Mouse (Mus musculus) embryonic facial prominence, embryonic 12.5 days (tissue): ENCODE measurements at regions not wholly inside any gene's neighbourhood (a gene's known extent, or its start where the extent isn't known, plus 50 kb on each side); places are given as distances from the start of the nearest gene placed in this dataset.

ENCODE experiments used
- ATAC-seq: fragments of 200-750 bp; cut with Nextera tagmentation; 2 replicates; pipeline ENCODE4 v1.8.0; 2017; ENCODE audit not compliant: insufficient number of reproducible peaks, insufficient read depth, low FRiP score, low TSS enrichment
- H3K27ac ChIP-seq: fragments of 300-500 bp; sonication (generic); 2 replicates; pipeline ENCODE4 v1.5.1; 2016; ENCODE audit warnings: mild to moderate bottlenecking
- H3K27me3 ChIP-seq: fragments of 300-500 bp; sonication (generic); 2 replicates; pipeline ENCODE4 v1.6.1; 2016; ENCODE audit warnings: mild to moderate bottlenecking, moderate library complexity
- H3K36me3 ChIP-seq: fragments of 300-500 bp; sonication (generic); 2 replicates; pipeline ENCODE4 v1.6.1; 2016; ENCODE audit warnings: mild to moderate bottlenecking
- H3K4me1 ChIP-seq: fragments of 300-500 bp; sonication (generic); 2 replicates; pipeline ENCODE4 v1.6.1; 2016
- H3K4me2 ChIP-seq: fragments of 300-500 bp; sonication (generic); replicated peaks from 2 replicates; pipeline ENCODE4 v1.6.1; 2016; ENCODE audit warnings: mild to moderate bottlenecking, moderate library complexity
- H3K4me3 ChIP-seq: fragments of 300-500 bp; sonication (generic); 2 replicates; pipeline ENCODE4 v1.5.1; 2016; ENCODE audit warnings: mild to moderate bottlenecking
- H3K9ac ChIP-seq: fragments of 300-500 bp; sonication (generic); 2 replicates; pipeline ENCODE4 v1.6.1; 2016; ENCODE audit warnings: mild to moderate bottlenecking, moderate library complexity
- H3K9me3 ChIP-seq: fragments of 300-500 bp; sonication (generic); 2 replicates; pipeline ENCODE4 v1.6.1; 2016; ENCODE audit warnings: mild to moderate bottlenecking, moderate library complexity
- WGBS: fragments of 180-500 bp; shearing (Covaris S2); methylation state at CpG from one replicate; pipeline ENCODE4 v1.1.7; 2016; 5-methylcytosine and 5-hydroxymethylcytosine counted together

- Histone ChIP-seq H3K9ac (no peak overlapping the region), H3K4me3 (no peak overlapping the region), H3K27me3 (no peaks in the 10 kb centered on the region), H3K27ac (no peak overlapping the region), H3K36me3 (no peaks in the 10 kb centered on the region), H3K9me3 (no peaks in the 10 kb centered on the region), H3K4me2 (no peak overlapping the region), H3K4me1 (peaks cover 22% of the 10 kb centered on the region)
- ATAC-seq: no peak
- WGBS: 43% methylated on average over 5 of the region's 7 CpGs
Observed at GRCm38 (mm10) chr1:76897431-76897830, 617.5 kb downstream of the Epha4 start.

GRCm38 (mm10) chr1:76911472-76911871 is 603.4 kb downstream of the Epha4 start:
- H3K4me2 ChIP-seq: no peak overlapping the region
- WGBS: 87% methylated on average over 3 of the region's 3 CpGs
- no peak for ATAC-seq

GRCm38 (mm10) chr1:76919541-76919940 is 595.3 kb downstream of the Epha4 start:
- H3K27me3 ChIP-seq: no peaks in the 10 kb centered on the region
- H3K9ac ChIP-seq: no peak overlapping the region
- no peak for ATAC-seq
- no peaks in the 10 kb centered on the region for H3K36me3 ChIP-seq
- no peaks in the 10 kb centered on the region for H3K4me1 ChIP-seq
- H3K4me3 ChIP-seq: no peak overlapping the region
- no peak overlapping the region for H3K27ac ChIP-seq
- no peaks in the 10 kb centered on the region for H3K9me3 ChIP-seq
- H3K4me2 ChIP-seq: no peak overlapping the region
- WGBS: 41% methylated on average over 2 of the region's 2 CpGs

More at GRCm38 (mm10) chr1:76911472-76911871, 603.4 kb downstream of the Epha4 start:
- H3K27ac ChIP-seq: no peak overlapping the region
- no peaks in the 10 kb centered on the region for H3K36me3 ChIP-seq
- H3K9ac ChIP-seq: no peak overlapping the region
- H3K4me3 ChIP-seq: no peak overlapping the region
- H3K9me3 ChIP-seq: no peaks in the 10 kb centered on the region
- no peaks in the 10 kb centered on the region for H3K27me3 ChIP-seq
- no peaks in the 10 kb centered on the region for H3K4me1 ChIP-seq

- H3K4me3 ChIP-seq: no peak overlapping the region
- no peak overlapping the region for H3K4me2 ChIP-seq
- H3K27ac ChIP-seq: no peak overlapping the region
- no peaks in the 10 kb centered on the region for H3K9me3 ChIP-seq
- no peak overlapping the region for H3K9ac ChIP-seq
- H3K4me1 ChIP-seq: no peaks in the 10 kb centered on the region
- no peaks in the 10 kb centered on the region for H3K27me3 ChIP-seq
- no peaks in the 10 kb centered on the region for H3K36me3 ChIP-seq
- ATAC-seq: no peak
Observed at GRCm38 (mm10) chr1:76920634-76921033, 594.3 kb downstream of the Epha4 start.

GRCm38 (mm10) chr1:76927041-76927440 is 587.8 kb downstream of the Epha4 start:
- H3K4me3 ChIP-seq: no peak overlapping the region
- no peak overlapping the region for H3K27ac ChIP-seq
- no peaks in the 10 kb centered on the region for H3K9me3 ChIP-seq
- no peak overlapping the region for H3K9ac ChIP-seq
- no peaks in the 10 kb centered on the region for H3K27me3 ChIP-seq
- no peak overlapping the region for H3K4me2 ChIP-seq
- no peaks in the 10 kb centered on the region for H3K4me1 ChIP-seq
- H3K36me3 ChIP-seq: no peaks in the 10 kb centered on the region
- no peak for ATAC-seq
- WGBS: 84% methylated on average over 5 of the region's 5 CpGs

- no peak overlapping the region for H3K4me2 ChIP-seq
- H3K9me3 ChIP-seq: no peaks in the 10 kb centered on the region
- H3K9ac ChIP-seq: no peak overlapping the region
- no peaks in the 10 kb centered on the region for H3K36me3 ChIP-seq
- H3K4me1 ChIP-seq: no peaks in the 10 kb centered on the region
- no peaks in the 10 kb centered on the region for H3K27me3 ChIP-seq
- no peak overlapping the region for H3K4me3 ChIP-seq
- no peak overlapping the region for H3K27ac ChIP-seq
- 85% methylated on average over 2 of the region's 2 CpGs for WGBS
- ATAC-seq: no peak
Observed at GRCm38 (mm10) chr1:76928035-76928434, 586.9 kb downstream of the Epha4 start.

GRCm38 (mm10) chr1:76933460-76933859 is 581.4 kb downstream of the Epha4 start:
- H3K4me3 ChIP-seq: no peak overlapping the region
- H3K4me1 ChIP-seq: no peaks in the 10 kb centered on the region
- no peaks in the 10 kb centered on the region for H3K36me3 ChIP-seq
- H3K9me3 ChIP-seq: no peaks in the 10 kb centered on the region
- H3K27ac ChIP-seq: no peak overlapping the region
- H3K27me3 ChIP-seq: no peaks in the 10 kb centered on the region
- no peak overlapping the region for H3K4me2 ChIP-seq
- ATAC-seq: no peak
- H3K9ac ChIP-seq: no peak overlapping the region
- WGBS: 62% methylated on average over 4 of the region's 4 CpGs

GRCm38 (mm10) chr1:76942730-76943129 is 572.2 kb downstream of the Epha4 start:
- H3K9me3 ChIP-seq: no peaks in the 10 kb centered on the region
- H3K27me3 ChIP-seq: no peaks in the 10 kb centered on the region
- H3K4me2 ChIP-seq: no peak overlapping the region
- 39% methylated on average over 3 of the region's 3 CpGs for WGBS
- H3K4me1 ChIP-seq: no peaks in the 10 kb centered on the region
- ATAC-seq: no peak
- no peak overlapping the region for H3K9ac ChIP-seq
- no peaks in the 10 kb centered on the region for H3K36me3 ChIP-seq
- no peak overlapping the region for H3K27ac ChIP-seq
- H3K4me3 ChIP-seq: no peak overlapping the region

GRCm38 (mm10) chr1:76944046-76944445 is 570.8 kb downstream of the Epha4 start:
- Histone ChIP-seq H3K9me3 (no peaks in the 10 kb centered on the region), H3K27ac (no peak overlapping the region), H3K36me3 (no peaks in the 10 kb centered on the region), H3K9ac (no peak overlapping the region), H3K4me2 (no peak overlapping the region), H3K4me1 (no peaks in the 10 kb centered on the region), H3K4me3 (no peak overlapping the region), H3K27me3 (no peaks in the 10 kb centered on the region)
- 86% methylated on average over 4 of the region's 4 CpGs for WGBS
- no peak for ATAC-seq

GRCm38 (mm10) chr1:76955031-76955430 is 559.9 kb downstream of the Epha4 start:
- H3K4me3 ChIP-seq: no peak overlapping the region
- H3K36me3 ChIP-seq: no peaks in the 10 kb centered on the region
- H3K9ac ChIP-seq: no peak overlapping the region

GRCm38 (mm10) chr1:76957411-76957810 is 557.5 kb downstream of the Epha4 start:
- Histone ChIP-seq H3K9ac (no peak overlapping the region), H3K9me3 (no peaks in the 10 kb centered on the region), H3K4me3 (no peak overlapping the region), H3K4me1 (no peaks in the 10 kb centered on the region), H3K27ac (no peak overlapping the region), H3K36me3 (no peaks in the 10 kb centered on the region), H3K27me3 (no peaks in the 10 kb centered on the region), H3K4me2 (no peak overlapping the region)
- ATAC-seq: no peak
- 37% methylated on average over 5 of the region's 5 CpGs for whole genome bisulfite sequencing

More at GRCm38 (mm10) chr1:76955031-76955430, 559.9 kb downstream of the Epha4 start:
- H3K4me2 ChIP-seq: no peak overlapping the region
- H3K27ac ChIP-seq: no peak overlapping the region
- ATAC-seq: no peak
- no peaks in the 10 kb centered on the region for H3K9me3 ChIP-seq
- H3K4me1 ChIP-seq: no peaks in the 10 kb centered on the region
- H3K27me3 ChIP-seq: no peaks in the 10 kb centered on the region

GRCm38 (mm10) chr1:76958706-76959105 is 556.2 kb downstream of the Epha4 start:
- Histone ChIP-seq H3K4me1 (no peaks in the 10 kb centered on the region), H3K4me3 (no peak overlapping the region), H3K36me3 (no peaks in the 10 kb centered on the region), H3K27ac (no peak overlapping the region), H3K9me3 (no peaks in the 10 kb centered on the region), H3K4me2 (no peak overlapping the region), H3K27me3 (no peaks in the 10 kb centered on the region), H3K9ac (no peak overlapping the region)
- WGBS: 64% methylated on average over 4 of the region's 4 CpGs
- ATAC-seq: no peak

GRCm38 (mm10) chr1:76972454-76972853 is 542.4 kb downstream of the Epha4 start:
- no peaks in the 10 kb centered on the region for H3K27me3 ChIP-seq
- no peak overlapping the region for H3K9ac ChIP-seq
- no peak overlapping the region for H3K4me2 ChIP-seq
- no peak overlapping the region for H3K4me3 ChIP-seq
- 35% methylated on average over 4 of the region's 4 CpGs for WGBS
- H3K27ac ChIP-seq: no peak overlapping the region
- H3K36me3 ChIP-seq: no peaks in the 10 kb centered on the region
- no peaks in the 10 kb centered on the region for H3K9me3 ChIP-seq
- ATAC-seq: no peak
- H3K4me1 ChIP-seq: no peaks in the 10 kb centered on the region
